Mouse (Mus musculus) heart, embryonic 12.5 days (tissue): ENCODE measurements around the gene Ndufs4. TPM values are rescaled to one million over a fixed set of nuclear protein-coding genes. Genes with fewer than 3 reads are reported as not detected.

Experiments used
- ATAC-seq: fragments of 200-750 bp; cut with Nextera tagmentation; 2 replicates; pipeline ENCODE4 v1.8.0; 2017; ENCODE audit warnings: moderate TSS enrichment, moderate library complexity; ENCODE audit not compliant: insufficient number of reproducible peaks, low FRiP score
- H3K27ac ChIP-seq: fragments of 300-500 bp; sonication (generic); 2 replicates; pipeline ENCODE4 v1.5.1; 2016; ENCODE audit warnings: mild to moderate bottlenecking, moderate library complexity; ENCODE audit not compliant: poor library complexity, severe bottlenecking
- H3K27me3 ChIP-seq: fragments of 300-500 bp; sonication (generic); replicated peaks from 2 replicates; pipeline ENCODE4 v1.6.1; 2016; ENCODE audit warnings: mild to moderate bottlenecking, moderate library complexity
- H3K36me3 ChIP-seq: fragments of 300-500 bp; sonication (generic); 2 replicates; pipeline ENCODE4 v1.6.1; 2016; ENCODE audit warnings: mild to moderate bottlenecking, moderate library complexity
- H3K4me1 ChIP-seq: fragments of 300-500 bp; sonication (generic); replicated peaks from 2 replicates; pipeline ENCODE4 v1.6.1; 2016; ENCODE audit warnings: mild to moderate bottlenecking
- H3K4me2 ChIP-seq: fragments of 300-500 bp; sonication (generic); 2 replicates; pipeline ENCODE4 v1.6.1; 2016; ENCODE audit warnings: mild to moderate bottlenecking, moderate library complexity
- H3K4me3 ChIP-seq: fragments of 300-500 bp; sonication (generic); 2 replicates; pipeline ENCODE4 v1.5.1; 2016; ENCODE audit warnings: mild to moderate bottlenecking
- H3K9ac ChIP-seq: fragments of 300-500 bp; sonication (generic); 2 replicates; pipeline ENCODE4 v1.6.1; 2016; ENCODE audit warnings: mild to moderate bottlenecking, moderate library complexity
- H3K9me3 ChIP-seq: fragments of 300-500 bp; sonication (generic); replicated peaks from 2 replicates; pipeline ENCODE4 v1.6.1; 2016; ENCODE audit warnings: mild to moderate bottlenecking, moderate library complexity
- WGBS: fragments of 180-500 bp; shearing (Covaris S2); methylation state at CpG from one replicate; pipeline ENCODE4 v1.1.7; 2016; 5-methylcytosine and 5-hydroxymethylcytosine counted together
- polyA plus RNA-seq: library from polyadenylated mRNA; unstranded; fragments of >200 nt; fragmentation: Nextera tagmentation; extraction: Ambion mirVana; gene quantifications from 2 replicates; pipeline ENCODE4 v1.2.1, GENCODE M21; 2016

Ndufs4 gene
- polyA plus RNA-seq, 1 experiment from 2014 or later, result 384 TPM

DNA sequence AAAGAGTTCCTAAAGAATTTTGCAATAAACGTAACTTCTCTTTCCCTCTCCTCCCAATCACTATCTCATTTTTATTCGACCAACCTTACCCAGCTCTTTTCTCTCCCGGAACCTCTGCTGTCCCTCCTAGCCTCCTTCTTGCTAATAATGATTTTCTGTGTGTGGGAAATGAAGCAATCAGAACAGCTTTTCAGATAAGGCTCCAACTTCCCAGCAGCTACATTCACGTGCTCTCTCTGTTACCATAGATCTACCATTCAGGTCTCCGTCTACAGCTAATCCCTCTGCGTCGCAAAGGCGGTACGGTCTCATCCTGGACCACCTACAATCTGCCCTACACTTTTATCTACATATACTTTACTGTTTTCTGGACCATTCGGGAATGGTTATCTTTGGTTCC is 8.8 kb upstream of the Ndufs4 start:
- Histone ChIP-seq H3K27ac (no peak overlapping the region), H3K36me3 (no peaks in the 10 kb centered on the region), H3K27me3 (no peaks in the 10 kb centered on the region), H3K4me1 (no peaks in the 10 kb centered on the region), H3K9me3 (no peaks in the 10 kb centered on the region), H3K9ac (no peak overlapping the region), H3K4me2 (no peak overlapping the region), H3K4me3 (no peak overlapping the region)
- 57% methylated on average over 10 of the region's 10 CpGs for WGBS
- no peak for ATAC-seq

DNA sequence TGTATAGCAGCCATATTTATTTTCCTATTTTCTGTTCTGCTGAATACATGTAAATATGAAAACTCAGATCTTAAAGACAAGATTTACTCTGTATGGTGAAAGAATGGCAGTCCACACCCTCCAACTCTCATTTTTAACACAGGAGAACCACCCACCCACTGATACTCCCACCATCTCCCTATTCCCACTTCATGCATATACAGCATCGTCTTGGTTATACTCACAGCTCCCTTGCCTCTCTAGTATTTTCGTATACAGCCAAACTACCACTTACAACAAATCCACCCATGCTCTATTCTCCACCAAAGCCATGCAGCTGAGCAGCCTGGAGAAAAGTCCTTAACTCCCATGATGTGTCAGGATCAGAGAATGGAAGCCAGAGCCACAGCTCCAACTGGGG is 6.7 kb upstream of the Ndufs4 start:
- no peaks in the 10 kb centered on the region for H3K9me3 ChIP-seq
- no peak overlapping the region for H3K9ac ChIP-seq
- no peak overlapping the region for H3K4me2 ChIP-seq
- H3K27me3 ChIP-seq, result no peaks in the 10 kb centered on the region
- ATAC-seq, result no peak
- H3K27ac ChIP-seq, result no peak overlapping the region
- H3K4me3 ChIP-seq, result no peak overlapping the region
- no peaks in the 10 kb centered on the region for H3K4me1 ChIP-seq
- WGBS, result 93% methylated on average over 2 of the region's 2 CpGs
- H3K36me3 ChIP-seq, result no peaks in the 10 kb centered on the region

DNA sequence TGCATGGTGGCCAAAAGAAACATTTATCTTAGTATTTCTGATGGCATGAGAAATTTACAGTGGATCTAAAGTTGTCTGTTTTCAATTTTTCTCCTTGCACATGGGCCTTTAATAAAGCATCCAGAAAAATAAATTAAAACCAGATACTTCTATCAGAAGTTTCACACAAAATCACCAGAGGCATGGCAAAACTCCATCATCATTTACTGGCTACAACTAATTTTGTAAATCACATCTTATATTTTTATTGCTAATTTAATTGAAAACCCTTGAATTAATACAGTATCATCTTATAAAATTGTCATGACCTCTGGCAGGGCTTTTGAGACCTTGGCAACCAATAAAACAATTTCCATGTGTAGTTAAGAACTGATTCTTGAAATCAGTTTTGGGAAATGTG is 4.4 kb upstream of the Ndufs4 start:
- Histone ChIP-seq H3K4me3 (no peak overlapping the region), H3K9ac (no peak overlapping the region), H3K27ac (no peak overlapping the region), H3K27me3 (no peaks in the 10 kb centered on the region), H3K4me2 (no peak overlapping the region), H3K9me3 (no peaks in the 10 kb centered on the region), H3K4me1 (no peaks in the 10 kb centered on the region), H3K36me3 (no peaks in the 10 kb centered on the region)
- no peak for ATAC-seq

DNA sequence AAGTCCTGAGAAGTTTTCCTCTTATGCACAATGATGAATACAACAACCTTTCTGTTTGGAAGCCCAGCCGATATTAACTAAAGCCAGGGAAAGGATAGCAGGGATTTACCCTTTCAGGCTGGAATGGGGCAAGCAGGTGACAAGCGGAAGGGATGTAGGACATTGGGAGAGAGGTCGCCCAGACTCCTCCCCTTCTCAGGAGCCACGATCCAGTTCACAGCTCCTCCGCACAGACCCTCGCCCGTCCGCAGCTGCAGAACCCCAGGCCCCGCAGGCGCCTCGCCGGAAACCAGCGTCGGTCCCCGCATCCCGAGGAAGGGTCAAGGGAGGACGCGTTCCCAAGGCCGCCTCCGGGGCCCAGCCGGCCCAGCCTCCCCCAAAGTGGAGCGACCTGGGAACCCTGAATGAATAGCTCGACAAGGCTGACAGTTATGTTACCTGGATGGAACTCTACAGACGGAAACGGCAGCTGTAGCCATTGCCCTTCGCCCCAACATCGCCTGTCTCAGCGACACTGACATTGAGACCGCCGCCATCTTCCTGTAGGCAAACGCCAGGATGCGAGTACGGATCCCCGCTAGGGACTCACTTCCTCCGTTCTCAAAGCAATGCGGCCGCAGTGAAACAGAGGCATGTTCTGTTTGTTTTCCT is 412 bp downstream of the Ndufs4 start:
- Histone ChIP-seq H3K4me3 (peak overlapping the region; percentile 96), H3K4me2 (peak overlapping the region; percentile 91), H3K27me3 (no peaks in the 10 kb centered on the region), H3K4me1 (peaks cover 6% of the 10 kb centered on the region; the same call in 1 of the 2 replicates), H3K27ac (peak overlapping the region; percentile 83), H3K9ac (peak overlapping the region; percentile 92), H3K9me3 (no peaks in the 10 kb centered on the region), H3K36me3 (peaks cover 6% of the 10 kb centered on the region; the same call in 1 of the 2 replicates)
- peak; percentile 85 for ATAC-seq
- under 1% methylated on average over 37 of the region's 37 CpGs for WGBS

DNA sequence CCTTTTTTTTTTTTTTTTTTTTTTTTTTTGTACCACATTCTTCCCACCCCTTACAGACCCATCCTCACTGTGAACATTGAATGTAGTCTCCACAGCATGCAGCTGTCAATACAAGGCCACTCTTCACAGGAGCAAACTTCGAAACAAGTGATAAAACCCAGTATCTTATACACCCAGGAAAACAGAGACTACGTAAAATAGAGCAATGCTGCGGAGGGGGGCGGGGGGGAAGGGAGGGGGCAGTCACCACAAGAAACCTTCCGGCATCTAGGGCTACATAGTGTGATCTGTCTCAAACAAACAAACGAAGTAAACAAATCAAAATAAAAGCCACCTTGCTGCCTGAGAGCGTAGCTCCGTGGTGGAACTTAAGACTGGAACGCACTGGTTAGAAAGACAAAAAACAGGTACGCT is 977 bp downstream of the Ndufs4 start:
- Histone ChIP-seq H3K4me2 (peak overlapping the region; percentile 91), H3K36me3 (peaks cover 12% of the 10 kb centered on the region), H3K9me3 (0 out of 2 replicates have a peak, but pooled peaks cover 4% of the 10 kb centered on the region), H3K27ac (peak overlapping the region; percentile 83; the same call in 1 of the 2 replicates), H3K9ac (peak overlapping the region; percentile 92), H3K4me1 (peaks cover 6% of the 10 kb centered on the region; the same call in 1 of the 2 replicates), H3K27me3 (no peaks in the 10 kb centered on the region), H3K4me3 (peak overlapping the region; percentile 96)
- 6% methylated on average over 10 of the region's 10 CpGs for WGBS
- ATAC-seq, result 0 out of 2 replicates have a peak, but pooled peaks have one; percentile 45

DNA sequence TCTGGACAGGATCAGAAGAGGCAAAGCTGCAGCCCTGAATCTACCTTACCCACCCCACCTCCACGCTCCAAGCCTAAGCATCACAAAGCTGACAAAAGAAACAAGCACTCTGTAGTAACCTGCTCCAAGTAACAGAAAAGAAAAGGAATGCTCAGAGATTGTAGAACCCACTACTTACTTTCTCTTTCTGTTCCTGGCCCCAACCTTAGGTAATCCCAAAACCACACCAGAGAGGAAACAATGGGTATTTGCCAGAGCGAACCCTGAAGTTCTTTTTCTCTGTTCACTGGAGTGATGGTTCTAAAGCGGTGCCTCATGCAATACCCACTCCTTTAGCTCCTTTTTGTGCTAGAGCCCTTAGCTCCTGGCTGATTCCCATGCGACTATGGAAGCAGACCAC is 11.5 kb downstream of the Ndufs4 start:
- ATAC-seq, result no peak
- H3K9ac ChIP-seq, result no peak overlapping the region
- no peak overlapping the region for H3K4me3 ChIP-seq
- WGBS, result 87% methylated on average over 4 of the region's 4 CpGs
- peaks cover 5% of the 10 kb centered on the region; the same call in 1 of the 2 replicates for H3K9me3 ChIP-seq
- H3K4me2 ChIP-seq, result no peak overlapping the region
- no peaks in the 10 kb centered on the region for H3K27me3 ChIP-seq
- H3K36me3 ChIP-seq, result peaks cover 33% of the 10 kb centered on the region
- H3K27ac ChIP-seq, result no peak overlapping the region
- H3K4me1 ChIP-seq, result no peaks in the 10 kb centered on the region

DNA sequence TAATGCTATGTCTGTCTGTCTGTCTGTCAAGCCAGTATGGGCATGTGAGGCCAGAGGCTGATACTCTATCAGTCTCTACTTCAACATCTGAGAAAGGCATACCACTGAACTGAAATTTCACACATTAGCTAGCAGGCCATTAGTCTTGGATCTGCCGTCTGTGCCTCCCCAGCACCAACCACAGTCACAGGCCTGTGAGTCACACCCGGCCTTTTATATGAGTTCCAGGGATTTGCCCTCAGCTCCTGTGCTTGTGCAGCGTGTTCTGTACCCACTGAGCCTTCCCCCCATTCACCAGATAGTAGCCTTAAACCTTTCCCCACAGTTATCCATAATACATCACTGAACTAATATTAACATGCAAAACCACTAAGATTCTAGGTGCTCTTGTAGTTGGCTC is 26.0 kb downstream of the Ndufs4 start:
- Histone ChIP-seq H3K9ac (no peak overlapping the region), H3K27me3 (no peaks in the 10 kb centered on the region), H3K4me2 (no peak overlapping the region), H3K4me1 (peaks cover 3% of the 10 kb centered on the region; the same call in 1 of the 2 replicates), H3K27ac (no peak overlapping the region), H3K9me3 (no peaks in the 10 kb centered on the region), H3K4me3 (no peak overlapping the region), H3K36me3 (0 out of 2 replicates have a peak, but pooled peaks cover 3% of the 10 kb centered on the region)
- no peak for ATAC-seq
- WGBS, result 71% methylated on average over 3 of the region's 3 CpGs

DNA sequence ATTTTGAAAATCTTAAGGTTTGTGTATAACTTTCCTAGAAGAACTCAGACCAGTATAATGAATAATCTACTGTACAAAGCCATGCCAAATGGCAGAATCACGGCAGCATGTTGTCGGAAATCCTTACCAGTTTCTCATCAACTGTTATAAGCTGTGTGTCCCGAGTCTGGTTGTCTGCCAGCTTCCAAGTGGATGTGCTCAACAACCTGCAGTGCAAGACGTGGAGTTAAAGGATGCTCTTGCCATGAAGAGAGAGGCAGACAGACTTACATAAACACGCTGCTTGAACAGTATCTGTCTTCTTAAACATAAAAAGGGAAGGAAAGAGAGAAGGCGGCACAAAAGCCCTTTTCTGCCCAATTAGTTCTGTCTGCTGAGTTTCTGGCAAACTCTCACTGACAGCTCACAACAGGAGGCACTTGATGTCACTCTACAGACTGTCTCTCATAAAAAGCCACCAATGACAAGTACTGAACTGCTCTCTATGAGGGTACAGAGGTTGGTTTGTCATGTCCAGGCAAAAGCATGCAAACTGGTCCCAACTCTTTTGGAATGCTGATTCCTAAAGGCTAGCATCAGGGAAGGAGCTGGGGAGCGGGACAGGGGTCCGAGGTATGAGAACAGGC is 36.6 kb downstream of the Ndufs4 start:
- Histone ChIP-seq H3K9me3 (no peaks in the 10 kb centered on the region), H3K4me2 (no peak overlapping the region), H3K27ac (no peak overlapping the region), H3K9ac (no peak overlapping the region), H3K27me3 (no peaks in the 10 kb centered on the region), H3K4me1 (no peaks in the 10 kb centered on the region; the same call in 1 of the 2 replicates), H3K36me3 (0 out of 2 replicates have a peak, but pooled peaks cover 2% of the 10 kb centered on the region), H3K4me3 (no peak overlapping the region)
- 80% methylated on average over 8 of the region's 8 CpGs for WGBS
- no peak for ATAC-seq

DNA sequence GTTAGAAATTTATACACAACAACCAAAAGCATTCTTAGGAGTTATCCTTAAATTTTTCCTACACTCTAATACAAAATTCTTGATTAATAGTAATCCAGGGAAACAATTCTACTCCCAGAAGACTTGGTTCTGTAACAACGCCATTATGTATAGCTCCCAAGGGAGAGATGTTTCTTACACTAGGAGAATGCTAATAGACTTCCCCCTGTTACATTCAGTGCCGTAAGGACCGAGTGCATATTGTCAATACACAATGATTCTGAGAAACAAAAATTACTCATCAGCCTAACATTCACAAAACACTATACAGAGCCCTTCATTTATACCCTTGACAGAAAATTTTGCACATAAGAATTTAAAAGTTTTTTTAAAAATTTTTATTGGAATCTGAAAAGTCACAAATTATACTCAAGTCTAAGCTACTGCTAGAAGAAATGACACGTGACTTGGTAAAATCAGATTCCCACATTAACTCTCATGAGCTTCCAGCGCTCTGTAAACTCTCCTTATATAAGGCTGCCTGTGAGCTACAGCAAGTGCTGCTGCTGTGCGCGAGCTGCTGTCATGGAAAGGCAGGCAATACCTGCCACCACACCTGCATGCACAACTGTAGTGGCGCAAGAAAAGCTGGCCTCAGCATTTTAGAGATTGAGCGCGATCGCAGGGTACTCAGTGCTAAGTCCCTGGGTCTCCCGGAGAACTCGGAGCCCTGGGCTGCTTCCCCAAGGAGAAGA is 42.9 kb downstream of the Ndufs4 start:
- Histone ChIP-seq H3K4me2 (no peak overlapping the region), H3K36me3 (0 out of 2 replicates have a peak, but pooled peaks cover 2% of the 10 kb centered on the region), H3K9ac (no peak overlapping the region), H3K4me3 (no peak overlapping the region), H3K27me3 (no peaks in the 10 kb centered on the region), H3K4me1 (peaks cover 8% of the 10 kb centered on the region), H3K27ac (no peak overlapping the region), H3K9me3 (no peaks in the 10 kb centered on the region)
- WGBS, result 79% methylated on average over 13 of the region's 13 CpGs
- no peak for ATAC-seq

DNA sequence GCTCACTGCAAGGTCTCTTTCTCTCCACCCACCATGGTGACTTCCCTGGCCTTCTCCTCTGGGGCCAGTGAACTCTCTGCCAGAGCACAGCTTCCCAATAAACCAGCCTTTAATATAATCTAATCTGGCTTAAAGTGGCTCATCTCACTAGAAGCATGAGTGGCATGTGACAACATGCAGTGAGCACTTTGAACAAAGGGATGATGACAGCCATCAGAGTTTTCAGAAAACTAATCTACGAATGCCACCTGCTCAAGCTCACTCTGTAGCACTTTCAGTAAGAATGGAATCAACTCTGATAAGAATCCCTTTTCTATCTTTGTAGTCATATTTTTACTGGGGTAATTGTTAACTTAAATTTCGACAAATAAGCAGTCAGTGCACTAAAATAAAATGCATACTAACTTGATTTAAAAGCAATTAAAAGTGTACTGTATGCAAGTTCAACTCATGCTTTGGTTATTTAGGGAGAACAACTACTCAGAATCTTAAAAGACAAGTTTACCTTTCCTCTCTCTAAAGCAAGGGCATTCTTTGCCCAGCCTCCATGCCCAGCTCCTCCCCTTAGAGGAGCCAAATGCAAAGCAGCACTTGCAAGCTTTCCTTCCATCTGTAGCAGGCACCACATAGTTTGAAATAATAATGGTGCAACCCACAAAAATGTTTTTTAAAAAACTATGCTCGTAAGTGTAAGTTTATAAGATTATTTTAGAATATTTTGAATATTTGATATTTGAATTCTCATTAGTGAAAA is 43.7 kb downstream of the Ndufs4 start:
- H3K4me2 ChIP-seq, result peak overlapping the region; percentile 34; the same call in 1 of the 2 replicates
- H3K9me3 ChIP-seq, result no peaks in the 10 kb centered on the region
- 34% methylated on average over 3 of the region's 3 CpGs for whole genome bisulfite sequencing
- ATAC-seq, result 0 out of 2 replicates have a peak, but pooled peaks have one; percentile 15
- H3K4me1 ChIP-seq, result peaks cover 8% of the 10 kb centered on the region
- 0 out of 2 replicates have a peak, but pooled peaks cover 2% of the 10 kb centered on the region for H3K36me3 ChIP-seq
- no peak overlapping the region for H3K4me3 ChIP-seq
- H3K9ac ChIP-seq, result no peak overlapping the region
- no peaks in the 10 kb centered on the region for H3K27me3 ChIP-seq
- no peak overlapping the region for H3K27ac ChIP-seq
